Mouse (Mus musculus): Measurements from ENCODE around the gene Csf1.

Gene Csf1

GRCm38 (mm10) chr3:107701767-107702394 lies 58.4 kb downstream of the Csf1 start:
- no peak for DNase-seq

- no peak for DNase-seq
Measured at GRCm38 (mm10) chr3:107700625-107701024, 59.6 kb downstream of the Csf1 start.

- no peak for DNase-seq
Measured at GRCm38 (mm10) chr3:107696910-107697309, 63.4 kb downstream of the Csf1 start.

- peak; percentile 99 for DNase-seq
Measured at GRCm38 (mm10) chr3:107695948-107696881, 64.1 kb downstream of the Csf1 start, which contains the start of gene Ahcyl1. TSS of gene Ahcyl1 (minus strand) at chr3:107696560.

- DNase-seq: peak; percentile 42
Measured at GRCm38 (mm10) chr3:107695219-107695947, 64.9 kb downstream of the Csf1 start.

- DNase-seq: no peak
Measured at GRCm38 (mm10) chr3:107694256-107694900, 65.9 kb downstream of the Csf1 start.

All from right cerebral cortex, adult 18-20 months (tissue).